Comparison of ENCODE assay signal across 29 mouse cellular contexts in the genomic region with DNA sequence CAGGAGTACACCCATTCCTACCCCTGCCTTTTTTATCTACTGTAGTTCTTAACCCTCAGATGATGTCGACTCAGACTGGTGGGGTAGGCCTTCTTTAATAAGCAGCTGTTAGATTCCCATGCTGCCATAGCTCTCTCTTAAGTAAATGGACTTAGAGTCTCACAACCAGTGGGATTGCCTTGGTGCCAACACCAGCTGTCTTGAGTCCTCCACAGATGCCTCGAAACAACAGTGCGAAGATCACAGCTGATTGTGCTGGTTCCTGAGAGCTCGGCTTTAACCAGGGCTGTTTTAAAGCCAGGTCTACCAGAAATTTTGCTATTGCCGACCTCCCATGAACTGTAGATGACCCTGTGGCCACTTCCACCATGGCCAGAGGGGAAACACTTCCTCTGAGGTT.
"Had no signal": no experiment of that assay in that cellular context is flagged by ENCODE, and none has a peak within 500 bp of the region (broad histone marks: within the 10 kb centered on the region; RNA-seq: fewer than 3 reads in every experiment).

No protein-coding gene starts in this region.

- DNase-seq: cerebellum, adult 2 months; cerebellum, adult 8-10 months; cerebellum, adult 9-10 months; cerebellum, adult 9-11 months; cerebellum, postnatal 10 days; cerebellum, postnatal 14 days; cerebellum, postnatal 25 days; cerebellum, postnatal 36 days; embryo, embryonic 11 days; forebrain, postnatal 0 days; gastrocnemius, adult 2 months; gastrocnemius, postnatal 10 days; gastrocnemius, postnatal 14 days; gastrocnemius, postnatal 25 days; gastrocnemius, postnatal 36 days; heart, adult 11 months; heart, adult 18-20 months; heart, adult 2 months had no signal

- H3K36me3 ChIP-seq: embryonic facial prominence, embryonic 10.5 days; embryonic facial prominence, embryonic 12.5 days; embryonic facial prominence, embryonic 13.5 days; embryonic facial prominence, embryonic 15.5 days; forebrain, embryonic 10.5 days; forebrain, embryonic 12.5 days; forebrain, embryonic 15.5 days had no signal

- H3K9me3 ChIP-seq: embryonic facial prominence, embryonic 10.5 days; embryonic facial prominence, embryonic 12.5 days; embryonic facial prominence, embryonic 13.5 days; embryonic facial prominence, embryonic 15.5 days; forebrain, embryonic 10.5 days; forebrain, embryonic 12.5 days; forebrain, embryonic 13.5 days; forebrain, embryonic 15.5 days had no signal

- H3K27ac ChIP-seq: embryonic facial prominence, embryonic 10.5 days; embryonic facial prominence, embryonic 12.5 days; embryonic facial prominence, embryonic 13.5 days; embryonic facial prominence, embryonic 15.5 days; forebrain, embryonic 10.5 days; forebrain, embryonic 12.5 days; forebrain, embryonic 13.5 days; forebrain, embryonic 15.5 days; gastrocnemius, adult 2 months; heart, adult 2 months had no signal

- H3K4me2 ChIP-seq: embryonic facial prominence, embryonic 12.5 days; embryonic facial prominence, embryonic 13.5 days; embryonic facial prominence, embryonic 15.5 days; forebrain, embryonic 12.5 days; forebrain, embryonic 13.5 days; forebrain, embryonic 15.5 days had no signal

- H3K4me1 ChIP-seq: embryonic facial prominence, embryonic 13.5 days; embryonic facial prominence, embryonic 15.5 days; forebrain, embryonic 12.5 days; forebrain, embryonic 13.5 days; forebrain, embryonic 15.5 days had no signal

- H3K9ac ChIP-seq: embryonic facial prominence, embryonic 12.5 days; embryonic facial prominence, embryonic 13.5 days; embryonic facial prominence, embryonic 15.5 days; forebrain, embryonic 12.5 days; forebrain, embryonic 13.5 days; forebrain, embryonic 15.5 days; forebrain, postnatal 0 days had no signal

- H3K27me3 ChIP-seq: embryonic facial prominence, embryonic 12.5 days; embryonic facial prominence, embryonic 13.5 days; embryonic facial prominence, embryonic 15.5 days; forebrain, embryonic 12.5 days; forebrain, embryonic 13.5 days; forebrain, embryonic 15.5 days had no signal

- H3K4me3 ChIP-seq: embryonic facial prominence, embryonic 10.5 days; embryonic facial prominence, embryonic 12.5 days; embryonic facial prominence, embryonic 13.5 days; embryonic facial prominence, embryonic 15.5 days; erythroblast, embryonic 14.5 days; forebrain, embryonic 10.5 days; forebrain, embryonic 12.5 days; forebrain, embryonic 13.5 days; forebrain, embryonic 15.5 days; gastrocnemius, adult 2 months; heart, adult 2 months had no signal

- ATAC-seq: forebrain, embryonic 13.5 days; forebrain, embryonic 14.5 days; forebrain, embryonic 15.5 days; forebrain, embryonic 16.5 days; forebrain, postnatal 0 days had no signal
